Mouse (Mus musculus) midbrain, postnatal 0 days (tissue): ENCODE measurements around the gene Egfem1. TPM values are rescaled to one million over a fixed set of nuclear protein-coding genes. Genes with fewer than 3 reads are reported as not detected.
A peak's percentile ranks its signal among the peaks of the same experiment; 100 is the strongest.

Source experiments
- ATAC-seq: fragments of 200-750 bp; cut with Nextera tagmentation; 2 replicates; pipeline ENCODE4 v1.8.0; 2017; ENCODE audit warnings: moderate number of reproducible peaks, mild to moderate bottlenecking, moderate TSS enrichment, moderate library complexity; ENCODE audit not compliant: low FRiP score
- DNase-seq: peaks from one replicate; pipeline ENCODE4 v3.0.0-alpha.2; 2015; ENCODE audit warnings: low spot score
- H3K27ac ChIP-seq: fragments of 300-500 bp; sonication (generic); 2 replicates; pipeline ENCODE4 v1.5.1; 2014; ENCODE audit warnings: low read depth, mild to moderate bottlenecking, low read length, mixed read lengths
- H3K27me3 ChIP-seq: fragments of 300-500 bp; sonication (generic); 2 replicates; pipeline ENCODE4 v1.6.1; 2014; ENCODE audit warnings: low read length, control low read depth, mixed read lengths; ENCODE audit not compliant: insufficient read depth
- H3K36me3 ChIP-seq: fragments of 300-500 bp; sonication (generic); 2 replicates; pipeline ENCODE4 v1.6.1; 2014; ENCODE audit warnings: low read length, control low read depth, mixed read lengths; ENCODE audit not compliant: insufficient read depth
- H3K4me1 ChIP-seq: fragments of 300-500 bp; sonication (generic); 2 replicates; pipeline ENCODE4 v1.6.1; 2014; ENCODE audit warnings: mild to moderate bottlenecking, control low read depth, antibody characterized with exemption, low read length, mixed read lengths; ENCODE audit not compliant: insufficient read depth
- H3K4me2 ChIP-seq: fragments of 300-500 bp; sonication (generic); 2 replicates; pipeline ENCODE4 v1.6.1; 2014; ENCODE audit warnings: low read depth, mild to moderate bottlenecking, low read length, mixed read lengths; ENCODE audit not compliant: poor library complexity, severe bottlenecking
- H3K4me3 ChIP-seq: fragments of 300-500 bp; sonication (generic); 2 replicates; pipeline ENCODE4 v1.5.1; 2014; ENCODE audit warnings: low read depth, mild to moderate bottlenecking, low read length, moderate library complexity
- H3K9ac ChIP-seq: fragments of 300-500 bp; sonication (generic); replicated peaks from 2 replicates; pipeline ENCODE4 v1.6.1; 2014; ENCODE audit warnings: mild to moderate bottlenecking, low read length, moderate library complexity, mixed read lengths; ENCODE audit not compliant: poor library complexity, severe bottlenecking
- H3K9me3 ChIP-seq: fragments of 300-500 bp; sonication (generic); 2 replicates; pipeline ENCODE4 v1.6.1; 2016; ENCODE audit warnings: low read length, control low read depth
- CTCF ChIP-seq: IDR thresholded peaks from 2 replicates; pipeline ENCODE4 v1.5.1; 2016; ENCODE audit warnings: antibody characterized with exemption, mild to moderate bottlenecking
- WGBS: fragments of 180-500 bp; shearing (Covaris S2); extraction: QIAGEN DNeasy Blood & Tissue Kit; methylation state at CpG from one replicate; pipeline ENCODE4 v1.1.7; 2014; 5-methylcytosine and 5-hydroxymethylcytosine counted together
- polyA plus RNA-seq: library from polyadenylated mRNA; unstranded; fragments of >200 nt; fragmentation: Nextera tagmentation; extraction: Ambion mirVana; gene quantifications from 2 replicates; pipeline ENCODE4 v1.2.1, GENCODE M21; 2015
- total RNA-seq: library from RNA; depleted of rRNA; stranded (reverse); fragments of >200 nt; gene quantifications from 2 replicates; pipeline ENCODE4 v1.2.3, GENCODE M21; 2014

The Egfem1 gene
- total and polyA plus RNA-seq, 2 experiments from 2014 or later, result 5.2 to 12.5 TPM

DNA sequence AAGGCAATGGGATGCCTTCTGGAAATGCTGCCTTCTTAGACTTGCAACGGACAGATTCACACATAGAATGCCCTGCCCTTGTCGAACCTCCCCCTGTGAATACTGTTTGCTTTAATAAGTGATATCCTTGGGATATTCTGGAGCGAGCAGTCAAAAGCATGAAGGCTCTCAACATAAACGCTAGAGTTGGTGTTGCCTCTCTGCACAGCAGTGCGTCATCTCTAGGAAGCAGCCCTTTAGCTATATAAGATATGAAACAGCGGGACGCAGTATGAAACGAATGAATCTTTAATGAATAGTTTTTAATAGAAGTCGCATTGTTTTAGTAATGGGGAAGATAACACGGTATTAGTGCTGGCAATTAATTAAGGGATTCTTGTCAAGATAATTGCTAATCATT lies 101.2 kb downstream of the Egfem1 start:
- TF ChIP-seq CTCF, result no peak
- H3K4me3 ChIP-seq, result no peak overlapping the region
- no peak overlapping the region for H3K9ac ChIP-seq
- H3K4me2 ChIP-seq, result no peak overlapping the region
- whole genome bisulfite sequencing, result 43% methylated on average over 10 of the region's 10 CpGs
- H3K36me3 ChIP-seq, result no peaks in the 10 kb centered on the region
- 0 out of 2 replicates have a peak, but pooled peaks cover 3% of the 10 kb centered on the region for H3K4me1 ChIP-seq
- peak; percentile 62 for ATAC-seq
- no peak overlapping the region for H3K27ac ChIP-seq
- no peaks in the 10 kb centered on the region for H3K9me3 ChIP-seq
- no peaks in the 10 kb centered on the region for H3K27me3 ChIP-seq
- no peak for DNase-seq

GRCm38 (mm10) chr3:29183615-29184198 lies 101.9 kb downstream of the Egfem1 start:
- H3K4me3 ChIP-seq, result no peak overlapping the region
- DNase-seq (no peak), ATAC-seq (no peak)
- WGBS, result 24% methylated on average over 7 of the region's 7 CpGs
- no peak overlapping the region for H3K9ac ChIP-seq
- H3K36me3 ChIP-seq, result no peaks in the 10 kb centered on the region
- H3K27ac ChIP-seq, result no peak overlapping the region
- no peak overlapping the region for H3K4me2 ChIP-seq
- H3K4me1 ChIP-seq, result 0 out of 2 replicates have a peak, but pooled peaks cover 3% of the 10 kb centered on the region
- no peaks in the 10 kb centered on the region for H3K9me3 ChIP-seq
- no peaks in the 10 kb centered on the region for H3K27me3 ChIP-seq
- TF ChIP-seq CTCF, result no peak

DNA sequence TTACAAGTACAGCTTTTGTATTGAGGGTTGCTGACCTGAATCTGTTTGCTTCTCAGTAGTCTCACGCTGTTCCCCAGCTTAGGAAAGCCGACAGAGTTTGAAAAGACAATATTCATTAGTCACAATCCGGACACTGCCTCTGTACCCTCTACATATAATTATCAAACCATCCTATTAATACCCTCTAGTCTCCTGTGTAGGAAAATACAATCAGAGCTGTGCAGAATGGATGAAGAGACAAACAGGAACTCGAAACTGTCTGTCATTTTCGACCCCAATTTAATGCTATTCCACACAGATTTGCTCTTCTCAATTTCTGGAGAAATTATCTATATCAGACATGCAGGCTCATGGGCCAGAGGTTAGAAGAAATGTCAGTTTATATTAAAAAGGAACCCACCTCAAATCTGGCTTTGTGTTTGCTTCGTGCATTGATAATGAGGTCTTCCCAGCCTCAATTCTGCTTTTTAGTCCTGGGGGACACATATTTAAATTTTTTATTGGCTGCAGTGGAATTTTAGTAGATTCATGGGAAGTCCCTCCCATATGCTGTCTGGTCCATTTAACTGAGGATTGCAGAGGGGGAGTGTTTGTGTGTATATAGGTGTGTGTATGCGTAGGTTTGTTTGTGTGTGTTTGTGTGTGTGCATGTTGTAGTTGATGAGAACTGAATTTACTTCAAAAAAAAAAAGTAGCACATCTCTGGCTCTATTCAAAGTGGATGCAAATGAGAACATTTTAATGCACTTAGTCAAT lies 102.8 kb downstream of the Egfem1 start:
- no peaks in the 10 kb centered on the region for H3K9me3 ChIP-seq
- ATAC-seq, result no peak
- no peak overlapping the region for H3K4me2 ChIP-seq
- DNase-seq, result no peak
- H3K27ac ChIP-seq, result no peak overlapping the region
- no peaks in the 10 kb centered on the region for H3K36me3 ChIP-seq
- WGBS, result 31% methylated on average over 7 of the region's 7 CpGs
- H3K4me3 ChIP-seq, result no peak overlapping the region
- no peak overlapping the region for H3K9ac ChIP-seq
- no peaks in the 10 kb centered on the region for H3K27me3 ChIP-seq
- H3K4me1 ChIP-seq, result 0 out of 2 replicates have a peak, but pooled peaks cover 3% of the 10 kb centered on the region
- TF ChIP-seq CTCF, result no peak

- no peak for ATAC-seq
- H3K9ac ChIP-seq, result no peak overlapping the region
- no peak for TF ChIP-seq CTCF
- no peak overlapping the region for H3K4me2 ChIP-seq
- no peak overlapping the region for H3K4me3 ChIP-seq
- DNase-seq, result no peak
- no peaks in the 10 kb centered on the region for H3K36me3 ChIP-seq
- no peak overlapping the region for H3K27ac ChIP-seq
- H3K4me1 ChIP-seq, result no peaks in the 10 kb centered on the region
- no peaks in the 10 kb centered on the region for H3K27me3 ChIP-seq
- WGBS, result 76% methylated on average over 6 of the region's 6 CpGs
- no peaks in the 10 kb centered on the region for H3K9me3 ChIP-seq
Measured at GRCm38 (mm10) chr3:29190263-29190662, 108.4 kb downstream of the Egfem1 start.

DNA sequence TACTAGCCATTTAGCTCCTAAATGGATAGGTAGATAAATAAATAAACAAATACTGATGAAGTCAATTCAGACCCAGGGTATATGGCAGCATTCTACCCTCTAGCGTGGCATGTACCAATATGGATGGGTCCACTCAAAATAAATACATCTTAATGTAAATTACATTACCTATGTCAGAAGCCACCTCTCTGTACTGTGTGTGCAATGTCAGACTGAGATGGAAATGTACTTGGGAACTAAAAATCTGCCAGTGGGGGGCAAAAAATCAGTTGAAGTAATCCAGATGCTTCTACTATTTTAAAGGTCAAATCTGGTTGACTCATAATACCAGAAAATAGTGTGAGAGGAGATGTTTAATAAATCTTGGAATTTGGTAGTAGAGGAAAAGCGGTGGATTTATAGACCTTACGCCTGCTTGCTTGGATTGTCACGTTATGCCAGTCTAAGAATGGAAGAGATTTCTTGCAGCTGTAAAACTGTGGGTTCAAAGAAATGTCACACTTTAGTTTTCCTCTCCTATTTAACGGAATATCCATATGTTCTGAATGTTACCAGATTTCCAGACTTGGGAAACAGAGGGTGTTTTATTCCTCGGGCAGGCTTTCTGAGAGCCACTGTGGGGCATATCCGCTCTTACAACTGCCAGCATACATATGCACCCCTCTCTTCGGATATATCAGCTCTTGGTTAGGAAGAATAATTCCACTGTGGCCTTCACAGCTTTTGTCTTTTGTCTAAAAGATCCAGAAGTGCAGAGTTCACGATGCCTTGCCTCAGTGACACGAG lies 116.1 kb downstream of the Egfem1 start:
- H3K36me3 ChIP-seq, result no peaks in the 10 kb centered on the region
- H3K9ac ChIP-seq, result no peak overlapping the region
- H3K27ac ChIP-seq, result no peak overlapping the region
- H3K27me3 ChIP-seq, result no peaks in the 10 kb centered on the region
- TF ChIP-seq CTCF, result no peak
- no peak overlapping the region for H3K4me2 ChIP-seq
- H3K9me3 ChIP-seq, result no peaks in the 10 kb centered on the region
- no peaks in the 10 kb centered on the region for H3K4me1 ChIP-seq
- no peak overlapping the region for H3K4me3 ChIP-seq
- WGBS, result 71% methylated on average over 10 of the region's 10 CpGs
- no peak for ATAC-seq
- DNase-seq, result no peak

GRCm38 (mm10) chr3:29200601-29201000 lies 118.8 kb downstream of the Egfem1 start:
- Histone ChIP-seq H3K27me3 (no peaks in the 10 kb centered on the region), H3K9ac (no peak overlapping the region), H3K27ac (no peak overlapping the region), H3K9me3 (no peaks in the 10 kb centered on the region), H3K4me3 (no peak overlapping the region), H3K4me1 (no peaks in the 10 kb centered on the region), H3K4me2 (no peak overlapping the region), H3K36me3 (no peaks in the 10 kb centered on the region)
- no peak for ATAC-seq
- WGBS, result 80% methylated on average over 8 of the region's 8 CpGs
- TF ChIP-seq CTCF, result no peak
- peak; percentile 41 for DNase-seq
